Mouse (Mus musculus): ENCODE data around the gene Zfp628.
"Not testable (repeated sequence)": the region's sequence is repeated elsewhere in the genome, so short reads cannot be mapped to it uniquely, and the experiment has no call there.

- not testable (repeated sequence) for TF ChIP-seq CTCF (IDR thresholded peaks at IDR 0.05; ENCODE audit: low read depth); EP300 (optimal IDR thresholded peaks at IDR 0.05)
These were observed 36.0 kb upstream of the Zfp628 start for GRCm38 (mm10) chr7:4879036-4879435.
